In genomic region chr19:40872955-40873665, GRCm38 (mm10) we compare ENCODE assay signal across 8 mouse cellular contexts. TPM values are rescaled to one million over a fixed set of nuclear protein-coding genes. Genes with fewer than 3 reads are reported as not detected.
DNase-seq lines count a peak whose midpoint lies in the region; ATAC-seq lines count a peak whose summit lies in the region.

No protein-coding gene starts in this region.

- peak overlapping the region; percentile 70 for H3K4me3 ChIP-seq in heart, embryonic 10.5 days
- H3K4me3 ChIP-seq in limb, embryonic 12.5 days (replicated peaks) = peak overlapping the region; percentile 51
- peak overlapping the region; percentile 54 for H3K4me3 ChIP-seq in midbrain, embryonic 14.5 days (replicated peaks; ENCODE audit: low read depth, low read length)

- H3K4me2 ChIP-seq in limb, embryonic 12.5 days = peak overlapping the region; percentile 70
- H3K4me2 ChIP-seq in midbrain, embryonic 14.5 days (ENCODE audit: low read length) = peak overlapping the region; percentile 66

- peak overlapping the region; percentile 90 for H3K27ac ChIP-seq in heart, embryonic 10.5 days
- peak overlapping the region; percentile 81; the same call in 1 of the 2 replicates for H3K27ac ChIP-seq in limb, embryonic 12.5 days
- H3K27ac ChIP-seq in midbrain, embryonic 14.5 days (replicated peaks; ENCODE audit: low read depth, low read length) = peak overlapping the region; percentile 90

- WGBS in heart, embryonic 10.5 days = 2% methylated on average over 51 of the region's 51 CpGs
- WGBS in limb, embryonic 12.5 days = 2% methylated on average over 51 of the region's 51 CpGs
- WGBS in midbrain, embryonic 14.5 days = 1% methylated on average over 51 of the region's 51 CpGs

- H3K9me3 ChIP-seq in heart, embryonic 10.5 days = no peaks in the 10 kb centered on the region
- H3K9me3 ChIP-seq in limb, embryonic 12.5 days = no peaks in the 10 kb centered on the region
- no peaks in the 10 kb centered on the region for H3K9me3 ChIP-seq in midbrain, embryonic 14.5 days (ENCODE audit: control insufficient read depth, low read length)

- peak overlapping the region; percentile 57 for H3K9ac ChIP-seq in limb, embryonic 12.5 days (replicated peaks)
- peak overlapping the region; percentile 45 for H3K9ac ChIP-seq in midbrain, embryonic 14.5 days (replicated peaks; ENCODE audit: low read length)

- H3K36me3 ChIP-seq in heart, embryonic 10.5 days = no peaks in the 10 kb centered on the region
- no peaks in the 10 kb centered on the region for H3K36me3 ChIP-seq in limb, embryonic 12.5 days
- no peaks in the 10 kb centered on the region for H3K36me3 ChIP-seq in midbrain, embryonic 14.5 days (ENCODE audit: control insufficient read depth, insufficient read depth, low read length)

- H3K4me1 ChIP-seq in heart, embryonic 10.5 days = peaks cover 4% of the 10 kb centered on the region; the same call in 1 of the 2 replicates
- H3K4me1 ChIP-seq in limb, embryonic 12.5 days (replicated peaks) = no peaks in the 10 kb centered on the region
- no peaks in the 10 kb centered on the region for H3K4me1 ChIP-seq in midbrain, embryonic 14.5 days (ENCODE audit: control insufficient read depth, insufficient read depth, low read length)

- peak; percentile 94 for DNase-seq in brain, embryonic 18.5 days (ENCODE audit: low read depth, low spot score)
- peak; percentile 95 for DNase-seq in heart, embryonic 10.5 days (ENCODE audit: low spot score)
- DNase-seq in kidney, adult 9 months = peak; percentile 85
- DNase-seq in midbrain, embryonic 14.5 days = peak; percentile 99
- DNase-seq in spleen, adult 12 weeks (ENCODE audit: low spot score) = peak; percentile 52
- no peak for DNase-seq in adipocyte (ENCODE audit: low spot score)

- ATAC-seq in erythroblast, adult 5-6 weeks (replicated peaks; ENCODE audit: low FRiP score, poor library complexity, severe bottlenecking) = peak; percentile 82
- ATAC-seq in limb, embryonic 12.5 days (ENCODE audit: insufficient number of reproducible peaks, insufficient read depth, low FRiP score, low TSS enrichment, low read depth) = peak; percentile 94
- peak; percentile 98 for ATAC-seq in midbrain, embryonic 14.5 days (ENCODE audit: low FRiP score, low TSS enrichment)

- H3K27me3 ChIP-seq in heart, embryonic 10.5 days (ENCODE audit: insufficient read depth, poor library complexity, severe bottlenecking) = peaks cover 54% of the 10 kb centered on the region
- peaks cover 37% of the 10 kb centered on the region for H3K27me3 ChIP-seq in limb, embryonic 12.5 days
- H3K27me3 ChIP-seq in midbrain, embryonic 14.5 days (ENCODE audit: control insufficient read depth, insufficient read depth, low read length) = peaks cover 51% of the 10 kb centered on the region

RNA-seq across cellular contexts. Expression of gene Zfp518a, which starts 21.4 kb away (rescaled TPM):
- 6.9 and 9.0 TPM in 2 replicates for total RNA-seq in erythroblast, adult 5-6 weeks (2015; ENCODE audit: low replicate concordance)
- 6.3 and 9.3 TPM in 2 replicates for total RNA-seq in erythroblast, adult 5-6 weeks (2017; ENCODE audit: low replicate concordance)
- polyA plus RNA-seq in heart, embryonic 10.5 days (2016; fragmentation: Nextera tagmentation; extraction: Ambion mirVana) = 9.4 and 10.4 TPM in 2 replicates
- polyA plus RNA-seq in limb, embryonic 12.5 days (2016; fragmentation: Nextera tagmentation; extraction: Ambion mirVana) = 13.2 and 16.4 TPM in 2 replicates
- polyA plus RNA-seq in midbrain, embryonic 14.5 days (2014; fragmentation: Nextera tagmentation; extraction: Ambion mirVana) = 8.0 and 12.2 TPM in 2 replicates

RNA-seq across cellular contexts. Expression of gene Ccnj, which starts 42.0 kb away (rescaled TPM):
- 0.84 and 1.7 TPM in 2 replicates for total RNA-seq in erythroblast, adult 5-6 weeks (2015; ENCODE audit: low replicate concordance)
- 1.2 and 2.4 TPM in 2 replicates for total RNA-seq in erythroblast, adult 5-6 weeks (2017; ENCODE audit: low replicate concordance)
- polyA plus RNA-seq in heart, embryonic 10.5 days (2016; fragmentation: Nextera tagmentation; extraction: Ambion mirVana) = 12.3 and 14.7 TPM in 2 replicates
- 25.8 and 30.0 TPM in 2 replicates for polyA plus RNA-seq in limb, embryonic 12.5 days (2016; fragmentation: Nextera tagmentation; extraction: Ambion mirVana)
- 12.9 and 18.8 TPM in 2 replicates for polyA plus RNA-seq in midbrain, embryonic 14.5 days (2014; fragmentation: Nextera tagmentation; extraction: Ambion mirVana)
